Mouse (Mus musculus): Measurements from ENCODE around the gene Mms22l.
A peak's percentile ranks its signal among the peaks of the same experiment; 100 is the strongest.
"Not testable (repeated sequence)": the region's sequence is repeated elsewhere in the genome, so short reads cannot be mapped to it uniquely, and the experiment has no call there.

Mms22l gene

DNA sequence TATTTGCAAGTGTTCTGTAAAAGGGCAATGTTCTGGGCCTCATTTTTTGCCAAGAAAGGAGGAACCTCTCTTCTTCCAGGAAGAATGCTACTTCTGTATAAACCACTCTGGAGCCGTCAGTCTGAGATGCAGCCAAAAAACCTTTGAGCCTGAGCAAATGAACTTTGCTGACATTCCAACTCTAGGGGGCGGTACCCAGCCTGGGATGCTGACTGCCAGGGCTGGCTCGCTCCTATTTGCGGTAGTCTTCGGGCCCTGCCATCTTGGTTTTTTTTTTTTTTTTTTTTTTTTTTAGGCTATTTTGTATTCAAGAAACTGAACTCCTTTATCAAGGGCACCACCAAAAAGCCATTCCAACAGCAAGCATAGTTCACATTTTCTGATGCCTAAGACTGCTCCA, 124.2 kb downstream of the Mms22l start:
- DNase-seq (ENCODE audit: low read depth): no peak

DNA sequence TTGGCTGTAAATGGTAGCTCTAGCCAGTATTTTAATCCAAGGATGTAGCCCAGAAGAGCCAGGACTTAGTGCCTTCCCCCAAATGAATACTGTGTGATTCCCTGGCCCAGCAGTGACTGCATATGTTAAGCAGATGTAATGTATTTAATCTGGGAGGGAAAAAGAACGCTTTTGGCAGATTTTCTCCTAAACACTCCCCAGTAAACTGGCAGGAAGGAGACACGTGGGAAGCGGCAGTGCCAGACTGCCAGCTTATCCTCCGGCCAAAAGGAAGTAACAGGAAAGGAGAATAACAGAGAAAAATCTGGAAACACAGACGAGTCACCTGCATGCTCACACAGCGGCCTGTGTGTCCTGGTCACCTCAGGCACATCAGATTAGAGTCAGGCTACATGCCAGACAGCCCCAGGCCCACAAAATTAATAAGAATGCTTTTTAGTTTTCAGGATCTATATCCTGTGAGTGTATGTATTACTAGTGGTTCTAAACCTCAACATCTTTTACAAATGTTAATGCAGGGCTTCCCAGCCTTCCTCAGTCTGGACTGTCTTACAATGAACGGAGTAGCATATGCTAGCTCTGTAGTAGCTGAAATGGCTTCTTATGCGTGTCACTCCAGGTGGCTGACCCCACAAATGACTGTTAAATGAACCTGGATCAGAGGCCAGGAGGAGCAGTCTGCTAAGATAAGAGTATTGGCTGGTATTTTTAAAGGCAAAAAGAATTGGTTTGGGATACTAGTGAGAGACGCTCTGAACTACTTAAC, 125.4 kb downstream of the Mms22l start:
- no peak for DNase-seq (ENCODE audit: low read depth)

DNA sequence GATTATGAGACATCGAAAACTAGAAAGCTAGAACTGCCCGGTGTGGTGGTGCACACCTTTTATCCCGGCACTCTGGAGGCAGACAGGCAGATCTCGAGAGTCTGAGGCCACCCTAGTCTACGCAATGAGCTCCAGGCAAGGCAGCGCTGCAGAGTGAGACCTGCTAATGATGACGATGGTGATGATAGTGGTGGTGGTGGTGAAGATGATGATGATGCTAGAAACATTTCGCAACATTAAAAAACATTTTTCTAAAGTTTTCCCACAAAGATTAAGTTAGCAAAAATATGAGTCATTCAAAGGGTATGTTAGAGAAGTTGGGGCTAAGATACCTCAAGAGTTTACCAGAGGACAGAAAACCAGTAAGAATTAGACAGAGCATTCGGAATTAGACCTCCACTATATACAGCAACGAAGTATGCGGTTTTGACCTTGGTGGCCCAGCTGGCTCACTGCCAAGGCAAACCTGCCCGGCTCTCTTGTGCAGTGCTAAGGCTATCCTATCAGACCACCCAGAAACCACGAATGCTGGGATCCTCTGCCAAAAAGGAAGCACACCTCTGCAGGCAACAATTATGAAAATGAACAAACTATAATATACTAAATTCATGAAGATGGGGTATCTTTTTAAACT, 129.8 kb downstream of the Mms22l start:
- DNase-seq (ENCODE audit: low read depth): peak; percentile 83

DNA sequence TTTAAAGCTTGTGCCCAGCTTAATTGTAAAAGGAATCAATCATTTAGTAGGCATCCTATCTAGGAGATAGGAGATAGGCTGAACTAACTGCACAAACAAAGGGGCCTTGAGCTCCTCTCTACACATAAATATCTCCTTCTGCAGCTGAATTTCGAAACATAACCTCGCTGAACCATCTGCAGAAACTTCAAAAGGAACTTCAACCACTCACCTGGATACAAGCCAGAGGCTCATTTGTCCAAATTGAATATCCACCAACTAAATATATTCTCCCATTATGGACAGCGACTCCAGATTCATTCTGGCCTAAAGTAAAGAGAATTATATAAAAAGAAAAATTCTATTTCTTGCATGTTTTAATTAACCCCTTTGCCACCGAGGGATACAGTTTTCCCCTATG, 130.4 kb downstream of the Mms22l start:
- peak; percentile 47 for DNase-seq (ENCODE audit: low read depth)

DNA sequence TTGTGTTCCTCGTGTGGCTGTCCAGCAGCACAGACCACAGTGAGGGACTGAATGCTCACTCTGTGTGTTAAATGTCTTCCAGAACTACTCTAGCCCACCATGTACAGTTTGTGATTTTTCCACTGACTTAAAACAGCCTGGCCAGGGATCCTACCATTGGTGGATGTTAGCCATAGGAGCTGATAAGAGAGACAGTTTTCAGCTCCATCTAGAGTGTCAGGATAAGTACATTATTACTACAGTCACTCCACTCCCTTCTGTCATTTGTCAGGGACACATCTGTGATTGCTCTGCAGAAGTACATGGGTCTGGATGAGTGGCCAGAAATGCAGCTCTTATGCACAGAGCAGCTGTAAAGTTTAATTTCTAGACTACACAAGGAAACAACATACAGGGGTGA, 131.6 kb downstream of the Mms22l start:
- DNase-seq (ENCODE audit: low read depth): no peak

DNA sequence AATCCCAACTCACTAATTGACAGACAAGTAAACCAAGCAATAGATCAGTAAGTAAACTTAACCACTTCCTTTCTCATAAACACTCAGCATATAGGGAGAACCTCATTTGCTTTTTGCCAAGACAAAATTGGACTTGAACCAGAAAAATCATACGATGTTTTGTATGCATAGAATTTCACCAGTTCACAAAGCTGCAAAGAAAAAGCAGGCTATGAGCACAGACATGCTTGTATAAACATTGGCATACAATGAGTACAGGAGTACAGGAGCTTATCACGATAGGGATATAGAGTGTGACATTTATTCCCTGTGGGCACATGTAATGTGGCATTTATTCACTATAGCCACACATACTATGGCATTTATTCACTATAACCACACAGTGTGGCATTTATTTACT, 134.2 kb downstream of the Mms22l start:
- no peak for DNase-seq (ENCODE audit: low read depth)

DNA sequence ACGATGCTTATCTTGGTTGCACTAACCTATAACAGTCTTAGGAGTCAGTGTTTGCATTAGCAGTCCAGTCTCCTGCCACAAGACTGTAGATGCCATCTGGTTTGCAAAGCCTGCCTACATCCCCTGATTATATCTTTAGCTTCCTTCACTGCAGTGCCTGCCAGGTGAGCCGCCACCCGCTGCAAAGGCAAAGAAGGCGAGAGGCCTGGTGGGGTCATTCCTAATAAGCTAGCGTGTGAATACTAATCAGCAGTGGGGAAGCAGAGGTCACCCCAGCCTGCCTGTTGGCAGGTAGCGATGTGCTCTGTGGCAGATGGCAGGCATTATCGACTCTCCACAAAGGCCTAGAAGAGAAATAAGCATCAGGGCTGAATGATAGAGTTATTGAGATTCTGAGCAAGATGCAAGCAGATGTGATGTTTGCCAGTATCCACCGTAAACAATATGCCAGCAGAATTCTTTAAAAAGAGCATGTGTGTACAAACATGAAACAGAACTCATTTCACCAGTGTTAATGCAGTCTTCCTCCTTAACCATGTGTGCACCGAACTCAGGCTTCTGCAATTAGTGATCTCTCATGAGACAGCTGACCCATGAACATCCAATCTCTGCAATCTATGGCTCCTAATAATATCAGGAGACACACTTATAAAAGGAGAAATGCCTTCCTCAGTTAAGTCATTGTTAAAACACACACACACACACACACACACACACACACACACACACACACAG, 135.1 kb downstream of the Mms22l start:
- DNase-seq (ENCODE audit: low read depth): no peak

DNA sequence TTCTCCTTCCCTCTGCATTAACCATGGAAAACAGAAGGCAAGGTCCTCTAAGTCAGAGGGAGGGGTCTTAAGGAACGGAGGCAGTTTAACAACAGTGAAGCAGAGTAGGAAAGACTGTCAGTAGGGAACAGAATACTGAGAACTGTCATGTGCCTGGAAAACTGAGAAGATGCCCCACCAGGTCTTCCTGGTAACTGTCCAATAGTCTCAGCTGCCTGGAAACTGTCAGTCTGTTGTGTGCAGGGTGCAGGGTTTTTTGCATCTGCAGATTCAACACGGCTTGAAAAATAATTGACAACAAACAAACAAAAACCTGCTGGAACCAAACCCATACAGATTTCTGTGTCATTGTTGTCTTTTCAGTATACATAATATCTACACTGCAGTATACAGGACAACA, 146.1 kb downstream of the Mms22l start:
- no peak for DNase-seq (ENCODE audit: low read depth)

DNA sequence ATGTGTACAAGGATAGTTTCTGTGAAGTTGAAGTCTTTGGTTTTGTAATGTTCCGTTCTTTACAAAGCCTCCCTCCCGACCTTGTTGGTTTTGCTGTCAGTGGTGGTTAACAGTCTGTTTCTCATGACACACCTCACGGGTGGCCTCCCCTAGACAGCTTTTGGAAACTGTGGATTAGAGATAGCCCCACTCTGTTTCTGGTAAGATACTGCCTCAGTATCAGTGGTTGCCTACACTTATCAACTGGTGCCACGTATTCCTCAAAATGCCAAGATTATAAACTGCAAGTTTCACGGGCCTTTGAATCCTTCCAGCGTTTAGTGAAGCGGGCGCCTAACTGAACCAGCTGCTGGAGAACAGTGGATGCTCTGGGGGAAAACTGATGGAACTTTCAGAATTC, 148.5 kb downstream of the Mms22l start:
- not testable (repeated sequence) for DNase-seq (ENCODE audit: low read depth)
